Mouse (Mus musculus) lung, embryonic 15.5 days (tissue): ENCODE data around the gene Cyp3a59. TPM values are rescaled to one million over a fixed set of nuclear protein-coding genes. Genes with fewer than 3 reads are reported as not detected.
"Not testable (repeated sequence)": the region's sequence is repeated elsewhere in the genome, so short reads cannot be mapped to it uniquely, and the experiment has no call there.

Source experiments
- ATAC-seq: fragments of 200-750 bp; cut with Nextera tagmentation; 2 replicates; pipeline ENCODE4 v1.8.0; 2017; ENCODE audit warnings: moderate number of reproducible peaks, borderline replicate concordance; ENCODE audit not compliant: low FRiP score, low TSS enrichment; ENCODE audit errors: extremely low read depth
- H3K27ac ChIP-seq: fragments of 300-500 bp; sonication (generic); 2 replicates; pipeline ENCODE4 v1.5.1; 2015; ENCODE audit warnings: moderate library complexity, mild to moderate bottlenecking, inconsistent platforms
- H3K27me3 ChIP-seq: fragments of 300-500 bp; sonication (generic); 2 replicates; pipeline ENCODE4 v1.6.1; 2015; ENCODE audit warnings: inconsistent platforms
- H3K36me3 ChIP-seq: fragments of 300-500 bp; sonication (generic); 2 replicates; pipeline ENCODE4 v1.6.1; 2015; ENCODE audit warnings: inconsistent platforms
- H3K4me1 ChIP-seq: fragments of 300-500 bp; sonication (generic); 2 replicates; pipeline ENCODE4 v1.6.1; 2015; ENCODE audit warnings: inconsistent platforms
- H3K4me2 ChIP-seq: fragments of 300-500 bp; sonication (generic); 2 replicates; pipeline ENCODE4 v1.6.1; 2015; ENCODE audit warnings: inconsistent platforms, mild to moderate bottlenecking, moderate library complexity
- H3K4me3 ChIP-seq: fragments of 300-500 bp; sonication (generic); 2 replicates; pipeline ENCODE4 v1.5.1; 2015; ENCODE audit warnings: mild to moderate bottlenecking, inconsistent platforms
- H3K9ac ChIP-seq: fragments of 300-500 bp; sonication (generic); 2 replicates; pipeline ENCODE4 v1.6.1; 2015; ENCODE audit warnings: inconsistent platforms
- H3K9me3 ChIP-seq: fragments of 300-500 bp; sonication (generic); 2 replicates; pipeline ENCODE4 v1.6.1; 2016; ENCODE audit warnings: inconsistent platforms
- WGBS: fragments of 180-500 bp; shearing (Covaris S2); methylation state at CpG from one replicate; pipeline ENCODE4 v1.1.7; 2015; 5-methylcytosine and 5-hydroxymethylcytosine counted together
- polyA plus RNA-seq: library from polyadenylated mRNA; unstranded; fragments of >200 nt; fragmentation: Nextera tagmentation; extraction: Ambion mirVana; gene quantifications from 2 replicates; pipeline ENCODE4 v1.2.1, GENCODE M21; 2015

Cyp3a59 gene
- polyA plus RNA-seq = not detected in 2 replicates

DNA sequence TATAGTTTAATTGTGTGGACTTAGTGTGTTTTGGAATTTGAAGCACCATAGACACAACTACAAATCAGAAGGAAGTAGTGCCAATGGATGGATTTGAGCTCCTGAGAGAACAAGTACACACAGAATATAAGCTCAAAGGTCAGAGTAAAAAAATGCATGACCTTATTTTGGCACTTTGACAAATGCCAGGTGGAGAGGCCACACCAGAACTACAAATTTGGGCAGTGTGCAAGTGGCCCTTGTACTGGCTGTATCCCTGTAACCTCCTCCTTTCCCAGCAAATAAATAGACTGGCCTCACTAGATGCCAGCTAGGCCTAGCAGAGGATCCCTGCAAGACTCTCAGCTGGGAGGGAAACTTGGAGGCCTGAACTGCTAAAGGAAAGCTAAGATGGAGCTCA lies at the start of gene Cyp3a59:
TSS of gene Cyp3a59 (plus strand) at position 313 of the 400 bp plus-strand sequence.
- H3K9ac ChIP-seq, ATAC-seq, H3K4me1 ChIP-seq, H3K4me3 ChIP-seq, H3K27me3 ChIP-seq, H3K4me2 ChIP-seq, H3K27ac ChIP-seq, H3K9me3 ChIP-seq, H3K36me3 ChIP-seq: not testable (repeated sequence)

DNA sequence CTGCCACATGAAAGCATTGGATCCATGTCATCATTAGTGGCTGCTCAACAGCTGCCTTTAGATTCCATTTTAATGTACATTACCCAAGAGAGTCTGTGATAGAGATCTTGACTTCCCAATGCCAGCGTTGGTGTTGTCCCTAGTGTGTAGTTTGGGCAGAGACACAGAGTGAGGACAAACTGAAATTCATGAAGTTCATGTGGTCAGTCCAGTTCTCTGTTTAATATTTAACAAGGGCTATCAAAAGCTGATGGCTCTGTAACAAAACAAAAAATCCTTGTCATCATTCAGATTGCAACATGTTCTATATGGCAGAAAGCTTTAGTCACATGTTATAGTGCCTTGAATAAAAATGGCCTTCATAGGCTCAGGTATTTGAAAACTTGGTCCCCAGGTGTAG lies 9.0 kb upstream of the Cyp3a59 start:
- ATAC-seq = no peak
- H3K4me1 ChIP-seq = no peaks in the 10 kb centered on the region
- no peak overlapping the region for H3K9ac ChIP-seq
- H3K4me2 ChIP-seq = no peak overlapping the region
- no peaks in the 10 kb centered on the region for H3K27me3 ChIP-seq
- no peak overlapping the region for H3K4me3 ChIP-seq
- no peaks in the 10 kb centered on the region; the same call in 1 of the 2 replicates for H3K9me3 ChIP-seq
- H3K27ac ChIP-seq = no peak overlapping the region
- 63% methylated on average over 1 of the region's 1 CpGs for WGBS
- H3K36me3 ChIP-seq = no peaks in the 10 kb centered on the region

DNA sequence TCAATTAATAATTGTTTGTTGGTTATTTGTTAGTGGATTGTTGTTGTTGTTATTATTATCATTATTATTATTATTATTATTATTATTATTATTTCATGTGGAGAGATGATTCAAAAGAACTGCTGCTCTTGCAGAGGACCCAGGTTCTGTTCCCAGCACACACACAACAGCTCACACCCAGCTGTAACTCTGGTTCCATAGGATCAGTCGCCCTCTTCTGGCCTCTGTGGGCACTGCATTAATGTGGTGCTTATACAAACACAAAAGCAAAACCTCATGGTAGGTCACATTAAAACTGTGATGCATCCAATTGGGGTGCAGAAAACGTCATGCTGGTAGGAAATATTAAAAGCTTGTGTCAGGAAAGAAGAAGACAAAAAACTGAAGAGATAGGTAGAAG lies 68.8 kb downstream of the Cyp3a59 start:
- Histone ChIP-seq H3K4me2 (no peak overlapping the region), H3K27ac (no peak overlapping the region), H3K4me1 (no peaks in the 10 kb centered on the region), H3K36me3 (no peaks in the 10 kb centered on the region), H3K4me3 (no peak overlapping the region), H3K9me3 (no peaks in the 10 kb centered on the region), H3K9ac (no peak overlapping the region), H3K27me3 (no peaks in the 10 kb centered on the region)
- 39% methylated on average over 2 of the region's 2 CpGs for WGBS
- no peak for ATAC-seq

DNA sequence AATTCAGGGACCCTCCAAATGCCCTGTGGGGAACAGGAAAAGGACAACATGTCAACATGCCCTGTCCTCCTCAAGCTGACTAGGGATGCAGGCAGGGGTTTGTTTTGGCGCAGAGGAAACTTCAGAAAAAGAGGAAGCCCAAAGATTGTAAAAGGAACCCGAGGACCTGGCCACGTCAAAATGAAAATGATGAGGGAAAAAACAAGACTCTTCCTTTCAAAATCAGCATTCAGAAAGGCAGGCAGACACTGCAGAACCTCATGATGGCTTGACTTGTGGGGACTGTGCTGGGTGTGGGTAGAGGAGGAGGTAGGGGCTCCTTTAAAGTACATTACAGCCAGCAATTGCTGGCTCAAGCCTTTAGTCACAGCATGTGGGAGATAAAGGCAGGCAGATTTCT lies 71.4 kb downstream of the Cyp3a59 start:
- H3K27ac ChIP-seq = no peak overlapping the region
- no peak for ATAC-seq
- no peak overlapping the region for H3K9ac ChIP-seq
- no peaks in the 10 kb centered on the region for H3K36me3 ChIP-seq
- no peak overlapping the region for H3K4me2 ChIP-seq
- no peaks in the 10 kb centered on the region for H3K4me1 ChIP-seq
- H3K4me3 ChIP-seq = no peak overlapping the region
- no peaks in the 10 kb centered on the region for H3K27me3 ChIP-seq
- WGBS = 77% methylated on average over 3 of the region's 3 CpGs
- no peaks in the 10 kb centered on the region for H3K9me3 ChIP-seq

DNA sequence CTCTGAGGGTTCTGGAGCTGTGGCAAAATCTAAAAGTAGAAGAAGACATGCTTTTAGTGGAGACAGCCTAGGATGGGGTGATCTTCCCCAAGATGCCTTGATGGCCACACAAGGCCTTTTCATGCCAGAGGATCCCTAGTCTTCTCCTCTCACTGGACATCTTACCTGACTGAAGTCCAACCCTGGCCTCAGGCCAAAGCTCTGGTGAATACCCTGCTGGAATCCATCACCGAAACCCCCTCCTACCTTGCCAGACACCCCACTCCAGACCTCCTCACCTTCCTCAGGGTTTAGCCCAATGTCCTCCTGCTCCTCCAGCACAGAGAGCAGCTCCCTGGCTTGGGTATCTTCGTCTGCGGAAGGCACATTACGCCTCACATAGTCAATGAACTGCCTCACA lies 79.3 kb downstream of the Cyp3a59 start:
- not testable (repeated sequence) for H3K4me1 ChIP-seq, H3K27ac ChIP-seq, H3K27me3 ChIP-seq, ATAC-seq, H3K4me3 ChIP-seq, H3K4me2 ChIP-seq, H3K9me3 ChIP-seq, H3K36me3 ChIP-seq, H3K9ac ChIP-seq
- WGBS = 90% methylated on average over 4 of the region's 4 CpGs

DNA sequence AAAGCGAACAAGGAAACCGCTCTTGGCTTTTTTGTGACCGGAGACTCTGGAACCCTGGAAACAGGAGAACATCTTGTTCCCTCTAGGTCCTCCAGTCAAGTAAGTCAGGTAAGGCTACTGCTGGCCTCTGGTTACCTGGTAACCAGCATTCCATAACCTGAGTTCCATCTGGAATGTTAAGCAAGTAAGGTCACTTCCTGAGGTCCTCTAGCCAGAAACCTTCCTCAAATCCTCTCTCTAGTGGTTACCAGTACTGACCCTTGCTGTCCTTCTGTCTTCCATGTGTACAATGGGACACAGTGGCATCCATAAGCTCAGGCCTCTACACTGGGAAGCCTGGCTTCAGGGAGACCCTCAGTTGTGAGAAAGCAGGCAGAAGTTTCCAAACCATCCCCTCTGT lies 81.4 kb downstream of the Cyp3a59 start, which contains the start of gene Gm5565:
TSS of gene Gm5565 (minus strand) at position 101 of the 400 bp plus-strand sequence.
- 90% methylated on average over 3 of the region's 3 CpGs for WGBS
- H3K9ac ChIP-seq, ATAC-seq, H3K27me3 ChIP-seq, H3K4me1 ChIP-seq, H3K27ac ChIP-seq, H3K36me3 ChIP-seq, H3K4me3 ChIP-seq, H3K9me3 ChIP-seq, H3K4me2 ChIP-seq: not testable (repeated sequence)

Other genes starting within 250 kb of the Cyp3a59 start
- not detected in 2 replicates for gene Cyp3a11, start 199.3 kb upstream of the Cyp3a59 start, polyA plus RNA-seq
- not detected in 2 replicates for gene Cyp3a25, start 69.6 kb upstream of the Cyp3a59 start, polyA plus RNA-seq
- gene Gm5565, start 81.3 kb downstream of the Cyp3a59 start, polyA plus RNA-seq = not detected in 2 replicates
- not detected in 2 replicates for gene Gm6309, start 91.5 kb downstream of the Cyp3a59 start, polyA plus RNA-seq
- not detected in 2 replicates for gene 1700001J03Rik, start 106.0 kb downstream of the Cyp3a59 start, polyA plus RNA-seq
- gene Rnf6, start 142.3 kb downstream of the Cyp3a59 start, polyA plus RNA-seq = 42.4 and 51.7 TPM in 2 replicates
- 15.3 and 16.8 TPM in 2 replicates for gene Cdk8, start 152.0 kb downstream of the Cyp3a59 start, polyA plus RNA-seq